ENCODE assay signal across 22 mouse cellular contexts in genomic region chr9:105342565-105342964, GRCm38 (mm10). TPM values are rescaled to one million over a fixed set of nuclear protein-coding genes. Genes with fewer than 3 reads are reported as not detected.
A peak's percentile ranks its signal among the peaks of the same experiment; 100 is the strongest.
DNase-seq lines count a peak whose midpoint lies in the region; ATAC-seq and TF ChIP-seq lines count a peak whose summit lies in the region.
"Had no signal": no experiment of that assay in that cellular context is flagged by ENCODE, and none has a peak within 500 bp of the region (broad histone marks: within the 10 kb centered on the region; RNA-seq: fewer than 3 reads in every experiment).

No protein-coding gene starts in this region.

- H3K4me2 ChIP-seq in forebrain, embryonic 13.5 days, result no peak overlapping the region
- H3K4me2 ChIP-seq in forebrain, postnatal 0 days (ENCODE audit: low read depth), result no peak overlapping the region
- H3K4me2 ChIP-seq in hindbrain, embryonic 16.5 days (ENCODE audit: low read length), result no peak overlapping the region
- no peak overlapping the region for H3K4me2 ChIP-seq in midbrain, postnatal 0 days (ENCODE audit: low read depth, low read length, poor library complexity, severe bottlenecking)
- H3K4me2 ChIP-seq in lung, postnatal 0 days (replicated peaks; ENCODE audit: low read depth, low read length), result no peak overlapping the region
- H3K4me2 ChIP-seq: embryonic facial prominence, embryonic 12.5 days; heart, embryonic 15.5 days; kidney, embryonic 15.5 days; lung, embryonic 15.5 days had no signal

- peaks cover 15% of the 10 kb centered on the region for H3K4me1 ChIP-seq in forebrain, embryonic 13.5 days
- H3K4me1 ChIP-seq in forebrain, postnatal 0 days (ENCODE audit: insufficient read depth), result no peaks in the 10 kb centered on the region
- H3K4me1 ChIP-seq in hindbrain, embryonic 16.5 days (ENCODE audit: control insufficient read depth, insufficient read depth, low read depth, low read length), result 0 out of 2 replicates have a peak, but pooled peaks cover 4% of the 10 kb centered on the region
- H3K4me1 ChIP-seq in midbrain, postnatal 0 days (ENCODE audit: insufficient read depth, low read length), result no peaks in the 10 kb centered on the region; the same call in 1 of the 2 replicates
- no peaks in the 10 kb centered on the region for H3K4me1 ChIP-seq in lung, postnatal 0 days (ENCODE audit: insufficient read depth, low read depth, low read length)
- H3K4me1 ChIP-seq: embryonic facial prominence, embryonic 12.5 days; heart, embryonic 15.5 days; kidney, embryonic 15.5 days; lung, embryonic 15.5 days had no signal

- WGBS in forebrain, embryonic 13.5 days, result 70% methylated on average over 3 of the region's 3 CpGs
- 62% methylated on average over 3 of the region's 3 CpGs for WGBS in forebrain, postnatal 0 days
- WGBS in hindbrain, embryonic 16.5 days, result 53% methylated on average over 3 of the region's 3 CpGs
- WGBS in midbrain, postnatal 0 days, result 41% methylated on average over 3 of the region's 3 CpGs
- WGBS in lung, postnatal 0 days, result 78% methylated on average over 3 of the region's 3 CpGs

- H3K27me3 ChIP-seq in forebrain, embryonic 13.5 days, result no peaks in the 10 kb centered on the region
- H3K27me3 ChIP-seq in forebrain, postnatal 0 days (ENCODE audit: insufficient read depth, low read length), result no peaks in the 10 kb centered on the region
- no peaks in the 10 kb centered on the region for H3K27me3 ChIP-seq in hindbrain, embryonic 16.5 days (replicated peaks; ENCODE audit: control insufficient read depth, insufficient read depth, low read length)
- H3K27me3 ChIP-seq in midbrain, postnatal 0 days (ENCODE audit: insufficient read depth, low read length), result no peaks in the 10 kb centered on the region
- H3K27me3 ChIP-seq in lung, postnatal 0 days (replicated peaks; ENCODE audit: insufficient read depth, low read length), result no peaks in the 10 kb centered on the region
- H3K27me3 ChIP-seq: embryonic facial prominence, embryonic 12.5 days; heart, embryonic 15.5 days; kidney, embryonic 15.5 days; lung, embryonic 15.5 days had no signal

- H3K9ac ChIP-seq in forebrain, embryonic 13.5 days, result no peak overlapping the region
- no peak overlapping the region for H3K9ac ChIP-seq in forebrain, postnatal 0 days
- H3K9ac ChIP-seq in hindbrain, embryonic 16.5 days (ENCODE audit: low read depth, low read length), result no peak overlapping the region
- no peak overlapping the region for H3K9ac ChIP-seq in midbrain, postnatal 0 days (replicated peaks; ENCODE audit: low read length, poor library complexity, severe bottlenecking)
- H3K9ac ChIP-seq in lung, postnatal 0 days (replicated peaks; ENCODE audit: low read depth), result no peak overlapping the region
- H3K9ac ChIP-seq: embryonic facial prominence, embryonic 12.5 days; heart, embryonic 15.5 days; kidney, embryonic 15.5 days; liver, embryonic 14.5 days; lung, embryonic 15.5 days had no signal

- no peaks in the 10 kb centered on the region for H3K36me3 ChIP-seq in forebrain, embryonic 13.5 days (ENCODE audit: poor library complexity, severe bottlenecking)
- no peaks in the 10 kb centered on the region for H3K36me3 ChIP-seq in forebrain, postnatal 0 days (ENCODE audit: insufficient read depth)
- no peaks in the 10 kb centered on the region for H3K36me3 ChIP-seq in hindbrain, embryonic 16.5 days (ENCODE audit: control insufficient read depth, insufficient read depth, low read length)
- H3K36me3 ChIP-seq in midbrain, postnatal 0 days (ENCODE audit: insufficient read depth, low read length), result no peaks in the 10 kb centered on the region
- no peaks in the 10 kb centered on the region for H3K36me3 ChIP-seq in lung, postnatal 0 days (ENCODE audit: insufficient read depth, low read length)
- H3K36me3 ChIP-seq: embryonic facial prominence, embryonic 12.5 days; heart, embryonic 15.5 days; kidney, embryonic 15.5 days; lung, embryonic 15.5 days had no signal

- no peak for TF ChIP-seq EP300 in lung, postnatal 0 days (IDR thresholded peaks at IDR 0.05)

- ATAC-seq in forebrain, embryonic 13.5 days, result peak; percentile 20; the same call in 1 of the 2 replicates
- ATAC-seq in forebrain, postnatal 0 days, result no peak
- ATAC-seq in hindbrain, embryonic 16.5 days, result 0 out of 2 replicates have a peak, but pooled peaks have one; percentile 24
- no peak for ATAC-seq in midbrain, postnatal 0 days (ENCODE audit: low FRiP score)
- no peak for ATAC-seq in lung, postnatal 0 days
- ATAC-seq: intestine, postnatal 0 days had no signal

- H3K4me3 ChIP-seq in forebrain, embryonic 13.5 days, result no peak overlapping the region
- H3K4me3 ChIP-seq in forebrain, postnatal 0 days (ENCODE audit: low read depth, low read length), result no peak overlapping the region
- no peak overlapping the region for H3K4me3 ChIP-seq in hindbrain, embryonic 16.5 days (ENCODE audit: low read length)
- no peak overlapping the region for H3K4me3 ChIP-seq in midbrain, postnatal 0 days (ENCODE audit: low read depth, low read length)
- no peak overlapping the region for H3K4me3 ChIP-seq in lung, postnatal 0 days (ENCODE audit: low read depth, low read length)
- H3K4me3 ChIP-seq: embryonic facial prominence, embryonic 12.5 days; erythroblast, embryonic 14.5 days; heart, embryonic 15.5 days; kidney, embryonic 15.5 days; lung, embryonic 15.5 days had no signal

- DNase-seq in forebrain, postnatal 0 days, result no peak
- no peak for DNase-seq in midbrain, postnatal 0 days (ENCODE audit: low spot score)
- DNase-seq in lung, postnatal 0 days (ENCODE audit: low spot score), result no peak
- DNase-seq in cerebellum, postnatal 10 days, result no peak
- DNase-seq in thymus, postnatal 0 days (ENCODE audit: low spot score), result no peak
- DNase-seq: B cell, adult 2 months; cerebellum, adult 2 months; gastrocnemius, postnatal 10 days; heart, adult 18-20 months; thymus, adult 2 months had no signal

- peak overlapping the region; percentile 74 for H3K27ac ChIP-seq in forebrain, embryonic 13.5 days
- peak overlapping the region; percentile 41 for H3K27ac ChIP-seq in forebrain, postnatal 0 days (ENCODE audit: low read depth, low read length)
- no peak overlapping the region for H3K27ac ChIP-seq in hindbrain, embryonic 16.5 days (ENCODE audit: low read depth, low read length)
- H3K27ac ChIP-seq in midbrain, postnatal 0 days (ENCODE audit: low read depth, low read length), result peak overlapping the region; percentile 58
- no peak overlapping the region for H3K27ac ChIP-seq in lung, postnatal 0 days (ENCODE audit: low read length)
- H3K27ac ChIP-seq: embryonic facial prominence, embryonic 12.5 days; heart, embryonic 15.5 days; kidney, embryonic 15.5 days; liver, embryonic 14.5 days; lung, embryonic 15.5 days had no signal

- peaks cover 7% of the 10 kb centered on the region; the same call in 1 of the 2 replicates for H3K9me3 ChIP-seq in forebrain, embryonic 13.5 days (replicated peaks)
- H3K9me3 ChIP-seq in forebrain, postnatal 0 days (ENCODE audit: low read length), result no peaks in the 10 kb centered on the region
- peaks cover 3% of the 10 kb centered on the region; the same call in 1 of the 2 replicates for H3K9me3 ChIP-seq in hindbrain, embryonic 16.5 days (ENCODE audit: control insufficient read depth, low read length)
- no peaks in the 10 kb centered on the region for H3K9me3 ChIP-seq in midbrain, postnatal 0 days (ENCODE audit: low read length)
- no peaks in the 10 kb centered on the region for H3K9me3 ChIP-seq in lung, postnatal 0 days (ENCODE audit: low read length)
- H3K9me3 ChIP-seq: embryonic facial prominence, embryonic 12.5 days; heart, embryonic 15.5 days; kidney, embryonic 15.5 days; lung, embryonic 15.5 days had no signal

- no peak for TF ChIP-seq CTCF in forebrain, postnatal 0 days (IDR thresholded peaks at IDR 0.05; ENCODE audit: low read depth)
- no peak for TF ChIP-seq CTCF in midbrain, postnatal 0 days (IDR thresholded peaks at IDR 0.05)
- no peak for TF ChIP-seq CTCF in lung, postnatal 0 days (IDR thresholded peaks at IDR 0.05)

RNA-seq across cellular contexts. Expression of gene Aste1, which starts 52.6 kb away (rescaled TPM):
- polyA plus RNA-seq in forebrain, embryonic 13.5 days (2015; fragmentation: Nextera tagmentation; extraction: Ambion mirVana), result 14.9 and 15.8 TPM in 2 replicates
- 7.2 and 13.8 TPM in 2 replicates for total RNA-seq in forebrain, postnatal 0 days (2014; rRNA removed)
- polyA plus RNA-seq in forebrain, postnatal 0 days (2015; fragmentation: Nextera tagmentation; extraction: Ambion mirVana), result 7.7 and 8.8 TPM in 2 replicates
- 9.5 and 10.5 TPM in 2 replicates for polyA plus RNA-seq in hindbrain, embryonic 16.5 days (2015; fragmentation: Nextera tagmentation; extraction: Ambion mirVana)
- 7.3 and 9.4 TPM in 2 replicates for total RNA-seq in midbrain, postnatal 0 days (2014; rRNA removed)
- polyA plus RNA-seq in midbrain, postnatal 0 days (2015; fragmentation: Nextera tagmentation; extraction: Ambion mirVana), result 8.5 and 9.9 TPM in 2 replicates
- polyA plus RNA-seq in lung, postnatal 0 days (2015; fragmentation: Nextera tagmentation; extraction: Ambion mirVana), result 8.6 and 9.5 TPM in 2 replicates
- 16.0 and 17.3 TPM in 2 replicates for polyA plus RNA-seq in thymus, postnatal 0 days (2015; fragmentation: Nextera tagmentation; extraction: Ambion mirVana)

RNA-seq across cellular contexts. Expression of gene Nek11, which starts 52.8 kb away (rescaled TPM):
- polyA plus RNA-seq in forebrain, embryonic 13.5 days (2015; fragmentation: Nextera tagmentation; extraction: Ambion mirVana), result 2.0 and 2.3 TPM in 2 replicates
- 2.9 and 4.1 TPM in 2 replicates for total RNA-seq in forebrain, postnatal 0 days (2014; rRNA removed)
- polyA plus RNA-seq in forebrain, postnatal 0 days (2015; fragmentation: Nextera tagmentation; extraction: Ambion mirVana), result 1.6 and 3.3 TPM in 2 replicates
- polyA plus RNA-seq in hindbrain, embryonic 16.5 days (2015; fragmentation: Nextera tagmentation; extraction: Ambion mirVana), result 3.0 and 3.2 TPM in 2 replicates
- total RNA-seq in midbrain, postnatal 0 days (2014; rRNA removed), result 1.4 and 3.1 TPM in 2 replicates
- polyA plus RNA-seq in midbrain, postnatal 0 days (2015; fragmentation: Nextera tagmentation; extraction: Ambion mirVana), result 2.7 and 3.6 TPM in 2 replicates
- polyA plus RNA-seq in lung, postnatal 0 days (2015; fragmentation: Nextera tagmentation; extraction: Ambion mirVana), result 3.2 and 3.4 TPM in 2 replicates
- 0.53 and 0.62 TPM in 2 replicates for polyA plus RNA-seq in thymus, postnatal 0 days (2015; fragmentation: Nextera tagmentation; extraction: Ambion mirVana)
- total RNA-seq: heart, adult 18-20 months; hematopoietic stem cell, adult 5-6 weeks; monocyte, adult 5-6 weeks had no signal
- polyA plus RNA-seq: erythroblast, embryonic 14.5 days; large intestine, adult 2 months; liver, embryonic 14.5 days had no signal

Comparison
In these comparisons a context has a peak if more than half of its experiments do, and no peak if none do; other contexts are left out.
1. ATAC-seq: peak in forebrain, embryonic 13.5 days (single experiment) and hindbrain, embryonic 16.5 days (single experiment); none in forebrain, postnatal 0 days (single experiment), midbrain, postnatal 0 days (single experiment) and lung, postnatal 0 days (single experiment).
2. H3K27ac ChIP-seq: peak in forebrain, embryonic 13.5 days (single experiment), forebrain, postnatal 0 days (single experiment) and midbrain, postnatal 0 days (single experiment); none in hindbrain, embryonic 16.5 days (single experiment) and lung, postnatal 0 days (single experiment).